Mouse (Mus musculus) brain, adult 2 months (tissue): ENCODE data around the gene Sco1.

Experiments
- DNase-seq: peaks from one replicate; pipeline ENCODE4 v3.0.0; 2011; ENCODE audit warnings: low read depth, low spot score

The Sco1 gene

DNA sequence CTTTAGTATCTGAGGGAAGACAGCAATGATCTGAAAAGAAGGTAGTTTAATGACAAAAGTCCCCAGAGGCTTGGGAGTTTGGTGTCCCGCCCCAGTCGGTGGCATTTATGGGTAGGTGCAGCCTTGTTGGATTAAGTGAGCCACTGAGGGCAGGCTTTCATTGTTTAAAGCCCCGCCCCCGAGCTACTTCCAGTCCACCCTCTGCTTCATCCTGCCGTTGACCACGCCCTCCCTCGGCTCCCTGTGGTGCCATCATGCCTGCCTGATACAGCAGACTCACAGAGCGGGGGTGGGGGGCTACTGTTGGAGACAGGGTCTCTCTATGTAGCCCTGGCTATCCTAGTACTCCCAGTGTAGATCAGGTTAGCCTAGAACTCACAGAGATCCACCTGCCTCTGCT is 9.5 kb upstream of the Sco1 start:
- DNase-seq, result no peak

DNA sequence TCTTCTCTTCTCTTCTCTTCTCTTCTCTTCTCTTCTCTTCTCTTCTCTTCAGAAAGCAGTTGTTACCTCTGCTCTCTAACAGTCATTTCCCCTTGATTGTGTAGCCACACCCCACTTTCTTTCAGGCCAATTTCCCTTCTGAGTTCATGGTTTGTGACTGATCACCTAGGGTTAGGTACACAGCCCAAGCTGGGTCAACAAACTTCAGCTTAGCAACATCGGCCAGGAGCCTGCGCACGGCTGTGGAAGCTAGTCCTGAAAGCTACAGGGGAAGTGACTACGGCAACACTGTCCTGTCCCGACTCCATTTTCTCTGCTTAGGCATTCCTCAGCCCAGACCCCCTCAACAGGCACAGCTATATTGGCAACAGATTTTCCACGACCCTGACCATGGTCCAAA is 7.5 kb upstream of the Sco1 start:
- DNase-seq, result no peak

DNA sequence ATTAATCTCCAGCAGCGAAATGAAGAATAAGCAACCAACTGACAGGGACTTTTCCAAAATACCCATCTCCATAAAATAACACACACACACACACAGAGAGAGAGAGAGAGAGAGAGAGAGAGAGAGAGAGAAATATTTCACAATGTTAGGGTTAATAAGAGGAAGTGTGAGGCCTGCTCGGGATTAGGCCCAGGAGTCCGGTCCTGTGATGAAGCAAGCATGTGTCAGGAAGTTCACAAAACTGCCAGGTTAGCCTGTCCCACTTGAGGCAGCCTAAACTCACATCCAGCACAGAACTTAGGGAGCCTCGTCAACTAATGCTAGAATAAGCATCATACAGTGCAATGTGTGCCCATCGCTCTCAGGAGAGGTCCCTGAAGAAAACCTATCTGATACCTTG is 5.3 kb upstream of the Sco1 start:
- DNase-seq, result no peak

GRCm38 (mm10) chr11:67048496-67048895 is 4.0 kb upstream of the Sco1 start:
- DNase-seq, result no peak

DNA sequence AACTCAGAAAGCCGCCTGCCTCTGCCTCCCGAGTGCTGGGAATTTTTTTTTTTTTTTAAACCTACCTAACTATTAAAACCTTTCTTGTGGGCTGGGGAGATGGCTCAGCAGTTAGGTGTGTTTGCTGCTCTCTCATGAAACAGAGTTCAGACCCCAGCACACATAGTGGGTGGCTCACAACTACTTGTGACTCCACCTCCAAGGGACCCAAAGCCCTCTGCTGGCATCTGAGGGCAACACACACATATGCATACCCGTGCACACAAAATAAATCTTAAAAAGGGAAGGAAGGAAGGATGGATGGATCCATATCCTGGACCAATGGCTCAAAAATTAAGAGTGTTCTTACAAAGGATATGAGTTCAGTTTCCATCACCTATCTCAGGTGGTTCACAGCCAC is 3.2 kb upstream of the Sco1 start:
- DNase-seq, result no peak

DNA sequence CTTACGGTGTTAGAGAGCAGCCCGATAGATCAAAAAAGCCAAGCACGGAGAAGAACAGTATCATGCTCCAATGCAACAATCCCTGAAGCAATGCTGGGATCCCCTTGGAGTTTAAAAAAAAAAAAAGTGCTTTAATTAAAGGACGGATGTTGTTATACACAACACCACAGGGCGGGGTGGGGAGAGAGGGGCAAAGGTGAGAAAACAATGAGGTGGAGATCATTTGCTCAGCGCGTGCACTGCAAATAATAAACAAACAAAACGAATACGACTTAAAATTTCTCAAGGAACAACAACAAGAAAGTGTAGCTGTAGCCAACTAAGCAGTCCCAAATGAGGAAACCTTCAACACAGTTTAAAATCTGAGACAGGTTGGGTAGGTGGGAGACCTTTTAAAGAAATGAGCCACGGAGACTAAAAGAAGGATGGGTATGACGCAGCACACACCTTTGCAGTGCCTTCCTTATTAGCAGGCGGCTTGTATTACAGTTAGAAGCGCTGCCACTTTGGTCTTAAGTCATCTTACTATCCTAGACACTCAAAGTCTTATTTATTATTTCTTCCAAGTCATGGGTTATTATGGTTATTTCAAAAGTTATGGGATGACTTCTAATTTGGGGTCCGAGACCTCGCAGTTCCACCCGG is 672 bp upstream of the Sco1 start:
- DNase-seq, result peak; percentile 49

DNA sequence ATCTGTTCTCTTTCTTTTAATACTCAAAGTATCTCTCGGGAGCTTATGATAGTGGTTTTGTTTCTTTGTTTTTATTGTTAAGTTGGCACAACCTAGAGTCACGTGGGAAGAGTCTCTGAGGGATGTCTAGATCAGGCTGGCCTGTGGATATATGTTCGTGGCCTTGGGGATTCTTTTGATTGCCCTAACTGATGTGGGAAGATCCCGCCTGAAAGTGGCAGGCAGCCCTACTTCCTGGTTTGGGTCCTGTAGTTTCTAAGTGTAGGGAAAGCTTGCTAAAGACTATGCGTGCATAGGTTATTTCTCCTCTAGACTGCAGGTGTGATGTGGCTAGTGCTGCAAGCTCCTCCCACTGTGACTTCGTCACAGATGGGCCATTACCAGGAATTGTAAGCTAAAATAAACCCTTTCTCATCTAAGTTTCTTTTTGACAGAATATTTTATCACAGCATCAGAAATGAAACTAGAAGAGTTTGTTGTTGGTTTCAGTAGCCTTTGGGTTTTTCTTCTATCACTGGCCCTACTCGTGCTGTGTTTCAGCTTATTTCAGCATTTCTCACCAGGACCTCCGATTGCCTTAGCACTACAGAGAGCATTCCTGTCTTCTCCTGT is 2.4 kb downstream of the Sco1 start:
- no peak for DNase-seq

- DNase-seq, result peak; percentile 69
Observed at GRCm38 (mm10) chr11:67061311-67061710, 8.8 kb downstream of the Sco1 start.

DNA sequence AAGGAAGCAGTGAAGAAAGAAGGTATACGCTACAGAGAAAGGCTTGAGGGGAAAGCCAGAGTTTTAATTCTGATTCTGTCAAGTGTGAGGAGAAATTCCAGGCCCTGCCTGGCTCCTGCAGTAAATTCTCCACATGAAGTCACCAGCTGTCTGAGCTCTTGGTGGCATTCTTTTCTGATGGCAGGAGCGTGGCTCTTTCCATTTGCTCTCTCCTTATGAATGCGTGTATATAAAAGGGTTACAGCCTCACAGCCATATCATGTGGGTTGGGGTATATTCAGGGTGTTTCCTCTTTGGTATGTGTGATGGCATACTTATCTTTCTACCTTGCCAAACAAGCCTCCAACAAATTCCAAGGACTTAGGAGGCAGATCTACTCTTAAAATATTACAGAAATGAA is 10.3 kb downstream of the Sco1 start:
- DNase-seq, result peak; percentile 52

- DNase-seq, result no peak
Observed at GRCm38 (mm10) chr11:67067741-67068140, 15.3 kb downstream of the Sco1 start.

DNA sequence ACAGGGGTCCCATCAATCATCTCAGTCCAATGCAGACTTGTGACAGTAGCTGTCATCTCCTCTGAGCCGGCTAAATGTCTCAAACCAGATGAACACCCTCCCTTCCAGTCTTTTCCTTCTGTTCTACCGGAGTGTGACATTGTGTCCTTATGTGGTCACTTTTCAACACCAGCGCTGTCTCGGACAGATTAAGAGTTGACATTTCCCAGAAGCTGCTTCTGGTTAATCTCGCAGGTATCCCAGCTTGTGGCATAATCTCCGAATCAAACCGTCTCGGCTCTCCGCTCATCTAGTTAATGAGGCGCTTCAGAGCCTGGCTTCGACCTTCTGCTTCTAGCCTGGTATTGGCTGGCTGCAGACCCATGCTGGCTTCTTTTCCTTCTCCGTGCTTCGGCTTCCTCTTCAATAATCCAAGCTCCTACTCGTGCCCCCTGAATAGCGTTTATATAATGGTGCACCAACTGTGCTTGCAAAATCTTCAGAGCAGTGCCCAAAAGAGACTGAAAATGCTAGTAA is 20.2 kb downstream of the Sco1 start:
- DNase-seq, result peak; percentile 42

DNA sequence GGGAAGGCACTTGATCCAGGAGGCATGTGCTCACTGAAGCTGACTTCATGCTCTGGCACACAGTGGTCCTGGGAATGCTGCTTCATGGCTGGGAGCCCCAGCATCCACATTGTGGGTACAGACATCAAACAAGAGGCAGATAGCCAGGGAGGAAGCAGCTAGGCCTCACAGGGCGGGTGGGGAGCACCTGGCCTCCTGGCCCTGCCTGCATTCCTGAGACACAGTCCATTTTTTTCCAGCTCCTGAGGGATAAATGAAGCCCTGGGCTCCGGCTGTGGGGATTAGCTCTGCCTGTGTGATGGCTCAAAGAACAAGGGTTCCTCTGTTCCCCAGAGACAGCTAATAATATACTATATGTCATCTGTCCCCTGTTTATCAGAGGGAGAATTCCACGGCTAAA is 22.6 kb downstream of the Sco1 start:
- peak; percentile 20 for DNase-seq

DNA sequence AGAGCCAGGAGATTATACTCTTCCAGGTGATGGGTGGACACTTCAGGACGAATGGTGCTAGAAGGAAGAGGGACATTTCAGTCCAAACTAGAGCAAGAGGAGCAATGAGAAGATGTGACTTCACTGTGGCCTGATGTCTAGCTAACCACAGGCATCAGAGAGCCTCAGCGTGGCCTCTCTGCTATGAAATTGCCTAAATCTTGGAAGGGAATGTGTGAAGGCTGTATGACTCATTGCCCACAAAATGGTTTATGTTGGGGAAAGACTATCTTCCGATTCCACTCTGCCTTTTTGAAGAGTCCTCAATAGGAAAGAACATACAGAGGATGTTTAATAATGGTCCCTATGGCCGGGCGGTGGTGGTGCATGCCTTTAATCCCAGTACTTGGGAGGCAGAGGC is 24.3 kb downstream of the Sco1 start:
- no peak for DNase-seq

GRCm38 (mm10) chr11:67077435-67077834 is 25.0 kb downstream of the Sco1 start:
- no peak for DNase-seq

GRCm38 (mm10) chr11:67078000-67078399 is 25.5 kb downstream of the Sco1 start, which contains the start of gene Myh3:
Myh3 (plus strand) TSS chr11:67078300.
- no peak for DNase-seq

DNA sequence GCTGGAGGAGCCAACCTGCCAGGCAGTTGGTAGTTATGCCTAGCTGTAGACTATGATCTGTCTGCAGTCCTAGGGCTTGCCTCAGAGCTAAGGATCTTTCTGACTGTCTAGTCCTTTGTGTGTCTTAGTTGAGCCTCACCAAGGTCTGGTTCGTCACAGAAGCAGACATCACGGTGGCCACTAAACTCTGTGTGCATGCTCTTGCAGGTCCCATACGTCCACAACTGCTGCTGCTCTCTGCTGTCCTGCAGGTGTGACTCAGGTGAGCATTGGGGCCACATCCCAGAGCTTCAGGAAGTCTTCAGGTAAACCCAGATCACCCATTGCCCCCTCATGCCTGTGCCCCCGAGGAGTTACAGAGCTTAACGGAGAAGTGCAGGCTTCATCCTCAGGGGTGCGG is 26.4 kb downstream of the Sco1 start:
- DNase-seq, result no peak

GRCm38 (mm10) chr11:67079740-67080139 is 27.3 kb downstream of the Sco1 start:
- DNase-seq, result no peak

- DNase-seq, result peak; percentile 80
Observed at GRCm38 (mm10) chr11:67080168-67080567, 27.7 kb downstream of the Sco1 start.

- DNase-seq, result no peak
Observed at GRCm38 (mm10) chr11:67081125-67081649, 28.7 kb downstream of the Sco1 start.

GRCm38 (mm10) chr11:67082188-67082587 is 29.7 kb downstream of the Sco1 start:
- no peak for DNase-seq

DNA sequence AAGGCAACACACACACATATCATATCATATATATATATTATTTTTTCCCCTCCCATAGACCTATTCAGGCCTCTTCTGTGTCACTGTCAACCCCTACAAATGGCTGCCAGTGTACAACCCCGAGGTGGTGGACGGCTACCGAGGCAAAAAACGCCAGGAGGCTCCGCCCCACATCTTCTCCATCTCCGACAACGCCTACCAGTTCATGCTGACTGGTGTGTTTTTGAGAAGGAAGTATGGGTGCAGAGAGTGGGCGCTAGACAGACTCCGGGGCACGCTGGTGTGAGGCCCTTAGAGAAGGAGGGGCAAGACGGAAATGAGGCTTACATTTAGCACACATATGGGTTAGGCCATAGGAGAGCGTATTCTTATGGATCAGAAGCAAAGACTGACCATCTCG is 30.3 kb downstream of the Sco1 start:
- DNase-seq, result no peak

DNA sequence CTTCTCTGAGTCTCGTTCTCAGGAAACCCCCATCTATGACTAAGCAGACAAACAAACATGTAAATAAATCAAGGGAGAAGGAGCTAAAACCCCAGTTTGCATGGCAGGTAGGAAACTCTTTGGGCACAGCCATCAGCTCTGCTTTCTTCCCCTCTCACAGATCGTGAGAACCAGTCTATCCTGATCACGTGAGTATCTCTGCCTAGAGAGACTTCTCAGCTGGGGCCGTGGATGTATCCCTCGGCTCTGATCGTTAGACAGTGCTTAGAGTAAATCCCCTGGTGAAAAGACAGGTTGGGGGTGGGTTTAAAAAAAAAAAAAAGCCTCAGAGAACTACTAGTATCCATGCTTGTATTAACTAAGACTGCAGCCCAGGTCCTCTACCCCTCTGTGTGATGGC is 30.8 kb downstream of the Sco1 start:
- DNase-seq, result no peak

GRCm38 (mm10) chr11:67083712-67084340 is 31.4 kb downstream of the Sco1 start:
- no peak for DNase-seq
